Mouse (Mus musculus) frontal cortex, postnatal 25 days (tissue): ENCODE data around the gene Mab21l2.

ENCODE experiments used
- DNase-seq, 2 experiments: peaks; one replicate each; pipeline ENCODE4 v3.0.0; 2022; ENCODE audit warnings: low spot score in 2 of 2

Mab21l2 gene

GRCm38 (mm10) chr3:86548091-86549015 is at the start of gene Mab21l2:
Gene Mab21l2, minus strand, starts transcription at chr3:86548629.
- DNase-seq, result no peak

- DNase-seq, result no peak
Measured at GRCm38 (mm10) chr3:86575312-86575711, 26.9 kb upstream of the Mab21l2 start.

- DNase-seq, result no peak
Measured at GRCm38 (mm10) chr3:86572519-86573244, 24.3 kb upstream of the Mab21l2 start.

GRCm38 (mm10) chr3:86571518-86571917 is 23.1 kb upstream of the Mab21l2 start:
- DNase-seq, result no peak

GRCm38 (mm10) chr3:86567312-86567711 is 18.9 kb upstream of the Mab21l2 start:
- no peak for DNase-seq

GRCm38 (mm10) chr3:86561396-86561795 is 13.0 kb upstream of the Mab21l2 start:
- DNase-seq, result no peak

GRCm38 (mm10) chr3:86561023-86561344 is 12.6 kb upstream of the Mab21l2 start:
- DNase-seq, result no peak

GRCm38 (mm10) chr3:86560281-86561022 is 12.0 kb upstream of the Mab21l2 start:
- DNase-seq, result no peak

- no peak for DNase-seq
Measured at GRCm38 (mm10) chr3:86559635-86560034, 11.2 kb upstream of the Mab21l2 start.

GRCm38 (mm10) chr3:86558976-86559375 is 10.5 kb upstream of the Mab21l2 start:
- no peak for DNase-seq

- no peak for DNase-seq
Measured at GRCm38 (mm10) chr3:86552170-86552569, 3.7 kb upstream of the Mab21l2 start.

- DNase-seq, result no peak
Measured at GRCm38 (mm10) chr3:86551011-86551728, 2.7 kb upstream of the Mab21l2 start.

- no peak for DNase-seq
Measured at GRCm38 (mm10) chr3:86550301-86551010, 2.0 kb upstream of the Mab21l2 start.

- no peak for DNase-seq
Measured at GRCm38 (mm10) chr3:86547251-86547791, 1.1 kb downstream of the Mab21l2 start.

GRCm38 (mm10) chr3:86546471-86547250 is 1.8 kb downstream of the Mab21l2 start:
- no peak for DNase-seq

GRCm38 (mm10) chr3:86545945-86546344 is 2.5 kb downstream of the Mab21l2 start:
- no peak for DNase-seq

- no peak for DNase-seq
Measured at GRCm38 (mm10) chr3:86544785-86545184, 3.6 kb downstream of the Mab21l2 start.

- DNase-seq, result no peak
Measured at GRCm38 (mm10) chr3:86541863-86542397, 6.5 kb downstream of the Mab21l2 start.

GRCm38 (mm10) chr3:86541074-86541614 is 7.3 kb downstream of the Mab21l2 start:
- no peak for DNase-seq
